Mouse (Mus musculus): ENCODE data around the gene Itga8. TPM values are rescaled to one million over a fixed set of nuclear protein-coding genes. Genes with fewer than 3 reads are reported as not detected.

The Itga8 gene
- polyA plus RNA-seq, 1 experiment from 2014 or later = 4.6 TPM

- Histone ChIP-seq H3K36me3 (ENCODE audit: control insufficient read depth, insufficient read depth, low read length) (no peaks in the 10 kb centered on the region), H3K9me3 (ENCODE audit: control insufficient read depth, low read length) (no peaks in the 10 kb centered on the region), H3K4me2 (ENCODE audit: low read depth, low read length, severe bottlenecking) (no peak overlapping the region), H3K27me3 (ENCODE audit: control insufficient read depth, insufficient read depth, low read length) (no peaks in the 10 kb centered on the region), H3K4me3 (ENCODE audit: low read depth, low read length) (no peak overlapping the region), H3K27ac (ENCODE audit: low read depth, low read length) (no peak overlapping the region), H3K9ac (ENCODE audit: low read length) (no peak overlapping the region), H3K4me1 (replicated peaks; ENCODE audit: control insufficient read depth, insufficient read depth, low read length) (no peaks in the 10 kb centered on the region)
- DNase-seq (ENCODE audit: low spot score) (no peak), ATAC-seq (replicated peaks; ENCODE audit: low FRiP score) (no peak)
- WGBS = 59% methylated on average over 2 of the region's 2 CpGs
Measured at GRCm38 (mm10) chr2:12227243-12227642, 74.5 kb downstream of the Itga8 start.

DNA sequence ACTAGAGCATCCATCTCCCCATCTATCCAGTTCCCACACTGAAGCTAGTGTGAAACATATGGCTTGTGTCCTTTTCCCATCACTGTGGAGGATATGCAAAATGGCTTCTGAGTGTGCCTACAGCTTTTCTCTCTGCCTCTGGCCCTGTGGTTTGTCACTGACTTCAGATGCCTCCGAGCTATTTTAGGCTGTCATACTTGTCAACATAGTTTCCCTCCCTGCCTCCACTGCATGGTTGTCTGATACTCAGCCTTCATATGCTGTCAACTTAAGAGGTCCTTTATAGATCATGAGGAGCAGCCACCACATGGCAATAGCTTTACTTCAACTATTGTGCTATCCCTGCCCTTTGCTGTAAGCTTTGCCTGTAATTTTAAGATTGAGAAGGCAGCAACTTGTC lies 75.4 kb downstream of the Itga8 start:
- ATAC-seq (replicated peaks; ENCODE audit: low FRiP score) (no peak), DNase-seq (ENCODE audit: low spot score) (no peak)
- Histone ChIP-seq H3K36me3 (ENCODE audit: control insufficient read depth, insufficient read depth, low read length) (no peaks in the 10 kb centered on the region), H3K27me3 (ENCODE audit: control insufficient read depth, insufficient read depth, low read length) (no peaks in the 10 kb centered on the region), H3K9me3 (ENCODE audit: control insufficient read depth, low read length) (no peaks in the 10 kb centered on the region), H3K4me3 (ENCODE audit: low read depth, low read length) (no peak overlapping the region), H3K4me2 (ENCODE audit: low read depth, low read length, severe bottlenecking) (no peak overlapping the region), H3K27ac (ENCODE audit: low read depth, low read length) (no peak overlapping the region), H3K4me1 (replicated peaks; ENCODE audit: control insufficient read depth, insufficient read depth, low read length) (no peaks in the 10 kb centered on the region), H3K9ac (ENCODE audit: low read length) (no peak overlapping the region)
- 97% methylated on average over 1 of the region's 1 CpGs for WGBS

- no peaks in the 10 kb centered on the region for H3K36me3 ChIP-seq (ENCODE audit: control insufficient read depth, insufficient read depth, low read length)
- H3K27ac ChIP-seq (ENCODE audit: low read depth, low read length) = no peak overlapping the region
- no peaks in the 10 kb centered on the region for H3K9me3 ChIP-seq (ENCODE audit: control insufficient read depth, low read length)
- ATAC-seq (replicated peaks; ENCODE audit: low FRiP score) (no peak), DNase-seq (ENCODE audit: low spot score) (no peak)
- H3K4me2 ChIP-seq (ENCODE audit: low read depth, low read length, severe bottlenecking) = no peak overlapping the region
- no peaks in the 10 kb centered on the region for H3K4me1 ChIP-seq (replicated peaks; ENCODE audit: control insufficient read depth, insufficient read depth, low read length)
- no peak overlapping the region for H3K9ac ChIP-seq (ENCODE audit: low read length)
- H3K27me3 ChIP-seq (ENCODE audit: control insufficient read depth, insufficient read depth, low read length) = no peaks in the 10 kb centered on the region
- 81% methylated on average over 2 of the region's 2 CpGs for WGBS
- no peak overlapping the region for H3K4me3 ChIP-seq (ENCODE audit: low read depth, low read length)
Measured at GRCm38 (mm10) chr2:12221671-12222070, 80.1 kb downstream of the Itga8 start.

DNA sequence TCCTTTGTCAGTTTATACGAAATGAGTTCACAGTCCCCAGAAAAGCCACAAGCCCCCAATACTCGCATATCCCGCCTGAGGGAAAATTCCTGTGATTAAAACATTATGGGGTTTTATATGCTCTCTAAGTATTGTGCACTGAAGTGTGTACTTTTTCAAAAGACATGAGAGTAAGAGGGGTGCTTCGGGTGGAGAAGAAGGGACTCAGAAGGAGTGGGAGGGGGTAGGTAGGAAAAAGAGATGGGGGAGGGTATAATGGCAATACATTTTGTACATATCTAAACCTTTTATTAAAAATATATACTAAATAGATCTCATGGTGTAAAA lies 88.3 kb downstream of the Itga8 start:
- DNase-seq (ENCODE audit: low spot score) (no peak), ATAC-seq (replicated peaks; ENCODE audit: low FRiP score) (no peak)
- H3K4me3 ChIP-seq (ENCODE audit: low read depth, low read length) = no peak overlapping the region
- H3K4me2 ChIP-seq (ENCODE audit: low read depth, low read length, severe bottlenecking) = no peak overlapping the region
- WGBS = 59% methylated on average over 4 of the region's 4 CpGs
- H3K27ac ChIP-seq (ENCODE audit: low read depth, low read length) = no peak overlapping the region
- no peaks in the 10 kb centered on the region for H3K36me3 ChIP-seq (ENCODE audit: control insufficient read depth, insufficient read depth, low read length)
- no peak overlapping the region for H3K9ac ChIP-seq (ENCODE audit: low read length)
- H3K4me1 ChIP-seq (replicated peaks; ENCODE audit: control insufficient read depth, insufficient read depth, low read length) = no peaks in the 10 kb centered on the region
- no peaks in the 10 kb centered on the region for H3K9me3 ChIP-seq (ENCODE audit: control insufficient read depth, low read length)
- H3K27me3 ChIP-seq (ENCODE audit: control insufficient read depth, insufficient read depth, low read length) = no peaks in the 10 kb centered on the region

GRCm38 (mm10) chr2:12212662-12213463 lies 88.9 kb downstream of the Itga8 start:
- no peaks in the 10 kb centered on the region for H3K4me1 ChIP-seq (replicated peaks; ENCODE audit: control insufficient read depth, insufficient read depth, low read length)
- DNase-seq (ENCODE audit: low spot score) (no peak), ATAC-seq (replicated peaks; ENCODE audit: low FRiP score) (no peak)
- H3K27ac ChIP-seq (ENCODE audit: low read depth, low read length) = no peak overlapping the region
- WGBS = 57% methylated on average over 3 of the region's 3 CpGs
- no peak overlapping the region for H3K4me3 ChIP-seq (ENCODE audit: low read depth, low read length)
- H3K4me2 ChIP-seq (ENCODE audit: low read depth, low read length, severe bottlenecking) = no peak overlapping the region
- H3K36me3 ChIP-seq (ENCODE audit: control insufficient read depth, insufficient read depth, low read length) = no peaks in the 10 kb centered on the region
- H3K9me3 ChIP-seq (ENCODE audit: control insufficient read depth, low read length) = no peaks in the 10 kb centered on the region
- no peak overlapping the region for H3K9ac ChIP-seq (ENCODE audit: low read length)
- H3K27me3 ChIP-seq (ENCODE audit: control insufficient read depth, insufficient read depth, low read length) = no peaks in the 10 kb centered on the region

- DNase-seq (ENCODE audit: low spot score) (no peak), ATAC-seq (replicated peaks; ENCODE audit: low FRiP score) (no peak)
- no peak overlapping the region for H3K9ac ChIP-seq (ENCODE audit: low read length)
- no peaks in the 10 kb centered on the region for H3K36me3 ChIP-seq (ENCODE audit: control insufficient read depth, insufficient read depth, low read length)
- H3K4me3 ChIP-seq (ENCODE audit: low read depth, low read length) = no peak overlapping the region
- 84% methylated on average over 6 of the region's 6 CpGs for WGBS
- H3K9me3 ChIP-seq (ENCODE audit: control insufficient read depth, low read length) = no peaks in the 10 kb centered on the region
- H3K4me2 ChIP-seq (ENCODE audit: low read depth, low read length, severe bottlenecking) = no peak overlapping the region
- no peaks in the 10 kb centered on the region for H3K4me1 ChIP-seq (replicated peaks; ENCODE audit: control insufficient read depth, insufficient read depth, low read length)
- no peak overlapping the region for H3K27ac ChIP-seq (ENCODE audit: low read depth, low read length)
- H3K27me3 ChIP-seq (ENCODE audit: control insufficient read depth, insufficient read depth, low read length) = no peaks in the 10 kb centered on the region
Measured at GRCm38 (mm10) chr2:12208142-12208541, 93.6 kb downstream of the Itga8 start.

GRCm38 (mm10) chr2:12206353-12206752 lies 95.4 kb downstream of the Itga8 start:
- no peak overlapping the region for H3K4me3 ChIP-seq (ENCODE audit: low read depth, low read length)
- ATAC-seq (replicated peaks; ENCODE audit: low FRiP score) = no peak
- H3K9me3 ChIP-seq (ENCODE audit: control insufficient read depth, low read length) = no peaks in the 10 kb centered on the region
- 70% methylated on average over 5 of the region's 5 CpGs for WGBS
- DNase-seq (ENCODE audit: low spot score) = no peak
- H3K9ac ChIP-seq (ENCODE audit: low read length) = no peak overlapping the region
- H3K36me3 ChIP-seq (ENCODE audit: control insufficient read depth, insufficient read depth, low read length) = no peaks in the 10 kb centered on the region
- H3K27ac ChIP-seq (ENCODE audit: low read depth, low read length) = no peak overlapping the region
- H3K4me2 ChIP-seq (ENCODE audit: low read depth, low read length, severe bottlenecking) = no peak overlapping the region
- H3K4me1 ChIP-seq (replicated peaks; ENCODE audit: control insufficient read depth, insufficient read depth, low read length) = no peaks in the 10 kb centered on the region
- H3K27me3 ChIP-seq (ENCODE audit: control insufficient read depth, insufficient read depth, low read length) = no peaks in the 10 kb centered on the region

- DNase-seq (ENCODE audit: low spot score) = no peak
- WGBS = 53% methylated on average over 5 of the region's 5 CpGs
- ATAC-seq (replicated peaks; ENCODE audit: low FRiP score) = no peak
- no peaks in the 10 kb centered on the region for H3K36me3 ChIP-seq (ENCODE audit: control insufficient read depth, insufficient read depth, low read length)
- H3K27me3 ChIP-seq (ENCODE audit: control insufficient read depth, insufficient read depth, low read length) = no peaks in the 10 kb centered on the region
- H3K9me3 ChIP-seq (ENCODE audit: control insufficient read depth, low read length) = no peaks in the 10 kb centered on the region
- H3K9ac ChIP-seq (ENCODE audit: low read length) = no peak overlapping the region
- H3K4me2 ChIP-seq (ENCODE audit: low read depth, low read length, severe bottlenecking) = no peak overlapping the region
- H3K4me1 ChIP-seq (replicated peaks; ENCODE audit: control insufficient read depth, insufficient read depth, low read length) = no peaks in the 10 kb centered on the region
- no peak overlapping the region for H3K4me3 ChIP-seq (ENCODE audit: low read depth, low read length)
- no peak overlapping the region for H3K27ac ChIP-seq (ENCODE audit: low read depth, low read length)
Measured at GRCm38 (mm10) chr2:12205875-12206274, 95.8 kb downstream of the Itga8 start.

GRCm38 (mm10) chr2:12203231-12203630 lies 98.5 kb downstream of the Itga8 start:
- no peak for ATAC-seq (replicated peaks; ENCODE audit: low FRiP score)
- Histone ChIP-seq H3K9ac (ENCODE audit: low read length) (no peak overlapping the region), H3K27ac (ENCODE audit: low read depth, low read length) (no peak overlapping the region), H3K4me2 (ENCODE audit: low read depth, low read length, severe bottlenecking) (no peak overlapping the region), H3K4me3 (ENCODE audit: low read depth, low read length) (no peak overlapping the region), H3K27me3 (ENCODE audit: control insufficient read depth, insufficient read depth, low read length) (no peaks in the 10 kb centered on the region), H3K36me3 (ENCODE audit: control insufficient read depth, insufficient read depth, low read length) (no peaks in the 10 kb centered on the region), H3K9me3 (ENCODE audit: control insufficient read depth, low read length) (no peaks in the 10 kb centered on the region), H3K4me1 (replicated peaks; ENCODE audit: control insufficient read depth, insufficient read depth, low read length) (no peaks in the 10 kb centered on the region)
- DNase-seq (ENCODE audit: low spot score) = no peak
- 92% methylated on average over 10 of the region's 10 CpGs for WGBS
